Mouse (Mus musculus) midbrain, embryonic 10.5 days (tissue): ENCODE results near the gene Pi16. TPM values are rescaled to one million over a fixed set of nuclear protein-coding genes. Genes with fewer than 3 reads are reported as not detected.

ENCODE experiments used
- DNase-seq: peaks from one replicate; pipeline ENCODE4 v3.0.0-alpha.2; 2017; ENCODE audit warnings: low spot score
- H3K27ac ChIP-seq: fragments of 300-500 bp; sonication (generic); replicated peaks from 2 replicates; pipeline ENCODE4 v1.5.1; 2016; ENCODE audit warnings: mild to moderate bottlenecking
- H3K27me3 ChIP-seq: fragments of 300-500 bp; sonication (generic); 2 replicates; pipeline ENCODE4 v1.6.1; 2016; ENCODE audit warnings: low read depth, mild to moderate bottlenecking; ENCODE audit not compliant: poor library complexity, severe bottlenecking
- H3K36me3 ChIP-seq: fragments of 300-500 bp; sonication (generic); 2 replicates; pipeline ENCODE4 v1.6.1; 2016; ENCODE audit warnings: mild to moderate bottlenecking, moderate library complexity
- H3K4me1 ChIP-seq: fragments of 300-500 bp; sonication (generic); 2 replicates; pipeline ENCODE4 v1.6.1; 2016
- H3K4me3 ChIP-seq: fragments of 300-500 bp; sonication (generic); 2 replicates; pipeline ENCODE4 v1.5.1; 2016; ENCODE audit warnings: mild to moderate bottlenecking, moderate library complexity
- H3K9me3 ChIP-seq: fragments of 300-500 bp; sonication (generic); replicated peaks from 2 replicates; pipeline ENCODE4 v1.6.1; 2016; ENCODE audit warnings: mild to moderate bottlenecking
- WGBS: fragments of 180-500 bp; shearing (Covaris S2); methylation state at CpG from one replicate; pipeline ENCODE4 v1.1.7; 2016; 5-methylcytosine and 5-hydroxymethylcytosine counted together
- polyA plus RNA-seq: library from polyadenylated mRNA; unstranded; fragments of >200 nt; fragmentation: Nextera tagmentation; extraction: Ambion mirVana; gene quantifications from 2 replicates; pipeline ENCODE4 v1.2.1, GENCODE M21; 2016

Pi16 gene
- polyA plus RNA-seq, 1 experiment from 2014 or later: 0.75 TPM

GRCm38 (mm10) chr17:29293807-29294605, 23.5 kb upstream of the Pi16 start:
- Histone ChIP-seq H3K36me3 (peaks cover 56% of the 10 kb centered on the region), H3K4me3 (no peak overlapping the region), H3K4me1 (peaks cover 3% of the 10 kb centered on the region; the same call in 1 of the 2 replicates), H3K27me3 (no peaks in the 10 kb centered on the region), H3K27ac (0 out of 2 replicates have a peak overlapping the region, but pooled peaks have one; percentile 6), H3K9me3 (no peaks in the 10 kb centered on the region)
- WGBS: 83% methylated on average over 9 of the region's 9 CpGs
- DNase-seq: no peak

GRCm38 (mm10) chr17:29295835-29296234, 21.6 kb upstream of the Pi16 start:
- Histone ChIP-seq H3K27me3 (no peaks in the 10 kb centered on the region), H3K4me1 (peaks cover 3% of the 10 kb centered on the region; the same call in 1 of the 2 replicates), H3K4me3 (no peak overlapping the region), H3K27ac (no peak overlapping the region), H3K36me3 (peaks cover 71% of the 10 kb centered on the region), H3K9me3 (no peaks in the 10 kb centered on the region; the same call in 1 of the 2 replicates)
- WGBS: 75% methylated on average over 5 of the region's 5 CpGs
- no peak for DNase-seq

- Histone ChIP-seq H3K27ac (no peak overlapping the region), H3K4me3 (no peak overlapping the region), H3K27me3 (no peaks in the 10 kb centered on the region), H3K4me1 (peaks cover 3% of the 10 kb centered on the region; the same call in 1 of the 2 replicates), H3K36me3 (peaks cover 81% of the 10 kb centered on the region), H3K9me3 (no peaks in the 10 kb centered on the region; the same call in 1 of the 2 replicates)
- no peak for DNase-seq
- 88% methylated on average over 10 of the region's 10 CpGs for WGBS
These were observed 20.2 kb upstream of the Pi16 start for GRCm38 (mm10) chr17:29297321-29297720.

GRCm38 (mm10) chr17:29297813-29298212, 19.7 kb upstream of the Pi16 start:
- Histone ChIP-seq H3K27ac (no peak overlapping the region), H3K36me3 (peaks cover 85% of the 10 kb centered on the region), H3K4me1 (peaks cover 3% of the 10 kb centered on the region; the same call in 1 of the 2 replicates), H3K9me3 (no peaks in the 10 kb centered on the region; the same call in 1 of the 2 replicates), H3K4me3 (no peak overlapping the region), H3K27me3 (no peaks in the 10 kb centered on the region)
- DNase-seq: no peak
- WGBS: 88% methylated on average over 6 of the region's 6 CpGs

GRCm38 (mm10) chr17:29299282-29299681, 18.2 kb upstream of the Pi16 start:
- H3K36me3 ChIP-seq: peaks cover 85% of the 10 kb centered on the region
- no peak overlapping the region for H3K27ac ChIP-seq
- no peaks in the 10 kb centered on the region; the same call in 1 of the 2 replicates for H3K9me3 ChIP-seq
- no peaks in the 10 kb centered on the region for H3K27me3 ChIP-seq
- DNase-seq: no peak
- H3K4me3 ChIP-seq: no peak overlapping the region
- peaks cover 18% of the 10 kb centered on the region for H3K4me1 ChIP-seq
- 99% methylated on average over 4 of the region's 4 CpGs for WGBS

- 91% methylated on average over 7 of the region's 7 CpGs for WGBS
- H3K9me3 ChIP-seq: no peaks in the 10 kb centered on the region; the same call in 1 of the 2 replicates
- peaks cover 69% of the 10 kb centered on the region for H3K36me3 ChIP-seq
These were observed 16.6 kb upstream of the Pi16 start for GRCm38 (mm10) chr17:29300926-29301325.

GRCm38 (mm10) chr17:29301421-29301820, 16.1 kb upstream of the Pi16 start:
- Histone ChIP-seq H3K27ac (no peak overlapping the region), H3K9me3 (no peaks in the 10 kb centered on the region; the same call in 1 of the 2 replicates), H3K4me3 (no peak overlapping the region), H3K4me1 (peaks cover 34% of the 10 kb centered on the region), H3K36me3 (peaks cover 64% of the 10 kb centered on the region), H3K27me3 (no peaks in the 10 kb centered on the region)
- 95% methylated on average over 6 of the region's 6 CpGs for WGBS
- no peak for DNase-seq

More at GRCm38 (mm10) chr17:29300926-29301325, 16.6 kb upstream of the Pi16 start:
- H3K4me1 ChIP-seq: peaks cover 30% of the 10 kb centered on the region
- H3K4me3 ChIP-seq: no peak overlapping the region
- no peak for DNase-seq
- no peaks in the 10 kb centered on the region for H3K27me3 ChIP-seq
- H3K27ac ChIP-seq: no peak overlapping the region

GRCm38 (mm10) chr17:29302149-29302548, 15.3 kb upstream of the Pi16 start:
- H3K27me3 ChIP-seq: no peaks in the 10 kb centered on the region
- H3K27ac ChIP-seq: no peak overlapping the region
- H3K36me3 ChIP-seq: peaks cover 57% of the 10 kb centered on the region
- H3K9me3 ChIP-seq: no peaks in the 10 kb centered on the region; the same call in 1 of the 2 replicates
- H3K4me1 ChIP-seq: peaks cover 34% of the 10 kb centered on the region
- no peak overlapping the region for H3K4me3 ChIP-seq
- no peak for DNase-seq
- 74% methylated on average over 5 of the region's 5 CpGs for WGBS

- 62% methylated on average over 3 of the region's 3 CpGs for WGBS
- no peak for DNase-seq
- peaks cover 49% of the 10 kb centered on the region for H3K36me3 ChIP-seq
- no peaks in the 10 kb centered on the region; the same call in 1 of the 2 replicates for H3K9me3 ChIP-seq
- H3K4me1 ChIP-seq: peaks cover 34% of the 10 kb centered on the region
- H3K27ac ChIP-seq: peak overlapping the region; percentile 68
- no peak overlapping the region for H3K4me3 ChIP-seq
- no peaks in the 10 kb centered on the region for H3K27me3 ChIP-seq
These were observed 14.4 kb upstream of the Pi16 start for GRCm38 (mm10) chr17:29303087-29303486.

GRCm38 (mm10) chr17:29303856-29304255, 13.6 kb upstream of the Pi16 start:
- WGBS: 64% methylated on average over 3 of the region's 3 CpGs
- no peaks in the 10 kb centered on the region; the same call in 1 of the 2 replicates for H3K9me3 ChIP-seq
- peaks cover 42% of the 10 kb centered on the region for H3K36me3 ChIP-seq
- no peak overlapping the region for H3K4me3 ChIP-seq
- H3K4me1 ChIP-seq: peaks cover 34% of the 10 kb centered on the region
- no peaks in the 10 kb centered on the region for H3K27me3 ChIP-seq
- peak overlapping the region; percentile 68; the same call in 1 of the 2 replicates for H3K27ac ChIP-seq
- no peak for DNase-seq

GRCm38 (mm10) chr17:29304376-29305057, 13.0 kb upstream of the Pi16 start:
- 70% methylated on average over 13 of the region's 13 CpGs for WGBS
- no peak overlapping the region; the same call in 1 of the 2 replicates for H3K27ac ChIP-seq
- H3K36me3 ChIP-seq: peaks cover 35% of the 10 kb centered on the region
- no peaks in the 10 kb centered on the region for H3K27me3 ChIP-seq
- no peak for DNase-seq
- H3K4me1 ChIP-seq: peaks cover 37% of the 10 kb centered on the region
- H3K4me3 ChIP-seq: no peak overlapping the region
- no peaks in the 10 kb centered on the region; the same call in 1 of the 2 replicates for H3K9me3 ChIP-seq

GRCm38 (mm10) chr17:29305058-29305806, 12.2 kb upstream of the Pi16 start:
- DNase-seq: peak; percentile 43
- 37% methylated on average over 15 of the region's 15 CpGs for WGBS
- Histone ChIP-seq H3K27ac (no peak overlapping the region; the same call in 1 of the 2 replicates), H3K9me3 (no peaks in the 10 kb centered on the region; the same call in 1 of the 2 replicates), H3K4me1 (peaks cover 37% of the 10 kb centered on the region), H3K27me3 (no peaks in the 10 kb centered on the region), H3K36me3 (peaks cover 28% of the 10 kb centered on the region), H3K4me3 (no peak overlapping the region)
